Mouse (Mus musculus) spleen, adult 18-20 months (tissue): ENCODE results near the gene Paxbp1.

ENCODE experiments used
- DNase-seq, 2 experiments: peaks; one replicate each; pipeline ENCODE4 v3.0.0; 2022; ENCODE audit warnings: mixed read lengths in 2 of 2

The Paxbp1 gene

DNA sequence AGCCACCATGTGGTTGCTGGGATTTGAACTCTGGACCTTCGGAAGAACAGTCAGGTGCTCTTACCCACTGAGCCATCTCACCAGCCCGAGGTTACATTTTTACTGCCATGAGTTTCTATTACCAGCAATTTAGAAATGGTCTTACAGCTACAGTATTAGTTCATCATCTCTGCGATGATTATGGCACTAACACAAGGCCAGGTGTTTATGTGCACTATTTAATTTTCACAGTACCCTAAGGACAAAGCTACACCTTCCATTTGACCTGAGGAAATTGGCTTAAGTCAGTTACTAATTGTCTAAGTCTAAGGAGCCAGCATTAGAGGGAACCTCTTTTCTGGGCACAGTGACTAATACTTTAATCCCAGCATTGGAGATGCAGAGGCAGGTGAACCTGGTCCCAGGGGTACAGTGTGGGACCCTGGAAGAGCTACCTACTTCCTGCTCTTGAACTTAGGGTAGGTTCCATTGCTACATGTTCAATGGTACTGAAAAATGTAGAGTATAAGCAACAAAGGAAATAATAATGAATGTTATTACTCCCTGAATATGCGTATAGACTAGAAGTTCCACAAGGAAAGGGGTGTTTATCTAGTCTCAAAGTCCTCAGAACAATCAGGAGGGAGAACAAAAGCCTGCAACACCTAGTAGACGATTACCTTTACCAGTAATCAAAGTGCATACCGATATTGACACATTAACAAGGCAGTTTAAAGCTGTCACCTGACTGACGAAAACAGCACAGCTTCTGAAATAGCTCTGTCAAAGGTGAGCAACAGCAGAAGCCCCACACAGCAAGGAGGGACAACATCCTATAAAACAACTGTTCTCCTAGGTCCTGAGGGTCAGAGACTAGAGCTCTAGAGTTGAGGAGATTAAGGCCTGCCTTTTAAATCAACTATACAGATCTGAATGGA lies 47.8 kb downstream of the Paxbp1 start:
- no peak for DNase-seq

DNA sequence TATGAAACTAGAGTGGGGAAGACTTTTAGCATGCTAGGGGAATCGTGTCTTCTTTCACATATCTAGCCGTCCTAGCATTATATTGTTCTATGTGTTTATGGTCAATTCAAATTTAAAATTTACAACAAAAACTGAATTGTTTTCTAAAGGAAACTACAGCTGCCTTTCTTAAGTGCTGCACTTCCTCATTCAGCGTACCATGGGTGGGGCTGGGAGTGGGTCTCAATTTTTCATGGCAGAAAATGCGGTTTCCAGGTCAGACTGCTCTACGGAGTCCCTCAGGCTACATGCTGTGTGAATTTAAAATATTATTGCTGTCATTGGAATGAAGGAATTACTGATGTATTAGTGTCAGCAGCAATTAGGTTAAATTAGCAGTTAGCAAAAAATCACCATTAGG lies 48.8 kb downstream of the Paxbp1 start:
- no peak for DNase-seq

DNA sequence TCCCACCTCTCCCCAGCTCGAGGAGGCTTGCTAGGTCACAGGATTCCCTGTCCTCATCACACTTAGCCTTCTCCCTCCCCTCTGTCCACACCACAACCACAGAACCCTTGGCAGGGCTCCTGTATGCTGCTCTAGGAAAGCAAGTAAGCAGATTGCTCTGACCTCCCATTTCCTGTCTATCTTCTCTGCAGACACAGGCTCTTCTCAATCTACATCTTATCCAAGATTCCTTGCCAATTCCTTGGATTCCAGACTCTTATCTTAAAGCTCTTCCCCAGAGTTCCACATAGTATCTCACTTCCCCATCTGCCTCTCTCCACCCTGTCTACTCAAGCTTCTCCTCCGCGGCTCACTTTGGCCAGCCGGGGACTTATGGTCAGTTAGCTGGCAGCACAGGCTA lies 49.3 kb downstream of the Paxbp1 start:
- no peak for DNase-seq

DNA sequence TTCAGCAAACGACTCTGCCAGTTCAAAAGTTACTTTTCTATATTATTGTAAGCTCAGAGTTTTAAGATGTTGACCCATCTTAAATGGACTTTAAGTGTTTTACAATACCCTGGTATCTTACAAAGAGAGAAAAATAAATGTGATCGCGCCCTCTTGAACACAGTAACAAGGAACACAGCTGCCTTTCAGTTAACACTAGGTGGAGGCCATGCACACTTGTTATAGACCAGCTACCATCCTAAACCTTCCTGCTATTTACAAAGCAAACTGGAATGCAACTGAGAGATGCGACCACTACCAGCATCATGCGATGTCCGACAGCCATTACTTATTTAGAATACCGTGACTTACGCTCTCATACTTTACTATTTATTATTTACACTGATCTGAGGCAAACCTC lies 55.2 kb downstream of the Paxbp1 start:
- DNase-seq: no peak

DNA sequence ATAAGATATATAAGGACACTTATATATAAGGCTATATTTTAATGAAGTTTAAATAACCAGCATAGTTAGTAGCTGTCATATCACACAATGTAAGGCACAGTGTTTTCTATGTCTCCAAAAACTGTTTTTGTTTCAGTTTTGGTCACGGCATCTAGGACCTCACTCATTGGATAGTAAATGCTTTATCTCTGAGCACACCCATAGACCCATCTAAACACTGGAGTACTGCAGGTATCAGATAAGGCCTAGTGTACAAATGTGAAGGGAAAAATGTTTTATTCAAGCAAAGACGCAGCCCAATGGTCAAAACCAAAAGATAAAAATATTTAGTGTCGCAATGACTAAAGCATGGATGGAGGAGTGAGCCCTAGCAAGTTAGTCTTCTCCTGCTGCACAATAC lies 55.7 kb downstream of the Paxbp1 start:
- no peak for DNase-seq

- no peak for DNase-seq
Observed at GRCm38 (mm10) chr16:90988039-90988438, 56.3 kb downstream of the Paxbp1 start.

GRCm38 (mm10) chr16:90971004-90971403 lies 73.3 kb downstream of the Paxbp1 start:
- DNase-seq: no peak

- DNase-seq: no peak
Observed at GRCm38 (mm10) chr16:90966241-90966640, 78.1 kb downstream of the Paxbp1 start.

DNA sequence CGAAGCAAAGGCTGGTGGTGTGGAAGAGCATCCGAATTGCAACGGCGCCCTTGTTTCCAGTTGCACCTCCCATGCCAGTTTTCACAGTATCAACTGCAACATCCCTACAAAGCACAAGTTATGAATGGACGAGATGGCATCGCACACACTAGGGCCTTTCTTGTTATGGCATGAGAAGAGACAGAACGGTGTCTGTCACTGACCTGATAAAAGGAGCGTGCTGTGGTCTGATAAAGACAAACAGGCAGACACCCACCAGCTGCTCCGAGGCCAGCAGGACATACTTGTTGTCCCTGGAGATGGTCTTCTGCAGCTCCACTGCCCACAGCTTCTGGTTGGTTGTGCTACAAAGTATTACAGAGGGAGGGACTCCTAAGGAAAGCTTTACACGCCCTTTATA lies 80.0 kb downstream of the Paxbp1 start:
- DNase-seq: no peak
